Mouse (Mus musculus) hindbrain, embryonic 12.5 days (tissue): ENCODE data around the gene Uchl5. TPM values are rescaled to one million over a fixed set of nuclear protein-coding genes. Genes with fewer than 3 reads are reported as not detected.
A peak's percentile ranks its signal among the peaks of the same experiment; 100 is the strongest.

ENCODE experiments used
- ATAC-seq: fragments of 200-750 bp; cut with Nextera tagmentation; 2 replicates; pipeline ENCODE4 v1.8.0; 2017; ENCODE audit warnings: moderate TSS enrichment; ENCODE audit not compliant: low FRiP score
- H3K27ac ChIP-seq: fragments of 300-500 bp; sonication (generic); 2 replicates; pipeline ENCODE4 v1.5.1; 2016; ENCODE audit warnings: mild to moderate bottlenecking
- H3K27me3 ChIP-seq: fragments of 300-500 bp; sonication (generic); 2 replicates; pipeline ENCODE4 v1.6.1; 2016; ENCODE audit warnings: mild to moderate bottlenecking
- H3K36me3 ChIP-seq: fragments of 300-500 bp; sonication (generic); 2 replicates; pipeline ENCODE4 v1.6.1; 2016; ENCODE audit warnings: mild to moderate bottlenecking
- H3K4me1 ChIP-seq: fragments of 300-500 bp; sonication (generic); 2 replicates; pipeline ENCODE4 v1.6.1; 2016
- H3K4me2 ChIP-seq: fragments of 300-500 bp; sonication (generic); replicated peaks from 2 replicates; pipeline ENCODE4 v1.6.1; 2016; ENCODE audit warnings: mild to moderate bottlenecking
- H3K4me3 ChIP-seq: fragments of 300-500 bp; sonication (generic); 2 replicates; pipeline ENCODE4 v1.5.1; 2016; ENCODE audit warnings: mild to moderate bottlenecking
- H3K9ac ChIP-seq: fragments of 300-500 bp; sonication (generic); 2 replicates; pipeline ENCODE4 v1.6.1; 2016; ENCODE audit warnings: mild to moderate bottlenecking, moderate library complexity
- H3K9me3 ChIP-seq: fragments of 300-500 bp; sonication (generic); replicated peaks from 2 replicates; pipeline ENCODE4 v1.6.1; 2016; ENCODE audit warnings: mild to moderate bottlenecking
- WGBS: fragments of 180-500 bp; shearing (Covaris S2); methylation state at CpG from one replicate; pipeline ENCODE4 v1.1.7; 2016; 5-methylcytosine and 5-hydroxymethylcytosine counted together
- polyA plus RNA-seq: library from polyadenylated mRNA; unstranded; fragments of >200 nt; fragmentation: Nextera tagmentation; extraction: Ambion mirVana; gene quantifications from 2 replicates; pipeline ENCODE4 v1.2.1, GENCODE M21; 2016

The Uchl5 gene
- polyA plus RNA-seq, 1 experiment from 2014 or later: 72.9 TPM

DNA sequence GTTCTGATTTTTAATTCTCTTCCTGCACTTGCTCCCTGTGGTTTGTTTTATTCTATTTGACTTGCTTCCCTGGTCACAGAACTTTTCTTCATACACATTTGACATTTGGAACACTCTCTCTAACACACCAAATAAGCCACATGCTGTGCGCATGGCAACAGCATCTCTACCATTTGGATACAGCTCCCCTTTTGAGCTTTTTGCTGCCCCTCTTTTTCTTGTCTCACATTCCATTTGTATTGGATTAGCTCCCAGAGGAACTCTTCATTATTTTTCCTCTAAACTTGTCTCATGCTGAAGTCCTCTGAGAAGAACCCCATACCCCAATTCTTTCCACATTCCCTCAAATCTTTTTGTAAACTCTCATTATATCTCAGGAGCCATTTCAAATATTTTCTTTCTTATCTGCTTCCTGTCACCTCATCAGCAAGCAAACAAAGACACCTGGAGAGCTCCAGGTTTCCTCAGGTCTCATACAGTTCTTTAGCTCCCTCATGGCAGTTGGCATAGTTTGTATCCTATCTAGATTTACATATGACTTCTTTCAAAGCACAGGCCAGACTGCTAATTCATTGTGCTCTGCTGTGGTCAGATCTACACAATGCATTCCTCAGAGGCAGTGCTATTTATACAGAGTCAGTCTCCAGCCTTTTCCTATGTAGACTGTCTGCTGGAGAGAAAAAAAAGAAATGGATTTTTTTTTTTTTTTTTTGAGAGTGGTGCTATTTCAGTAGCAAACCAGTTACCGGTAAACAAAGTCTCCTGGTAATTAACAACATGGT, 43.2 kb downstream of the Uchl5 start:
- 0 out of 2 replicates have a peak, but pooled peaks cover 9% of the 10 kb centered on the region for H3K4me1 ChIP-seq
- H3K27me3 ChIP-seq: no peaks in the 10 kb centered on the region
- H3K36me3 ChIP-seq: no peaks in the 10 kb centered on the region
- no peak overlapping the region for H3K4me3 ChIP-seq
- H3K4me2 ChIP-seq: no peak overlapping the region
- H3K9me3 ChIP-seq: no peaks in the 10 kb centered on the region
- ATAC-seq: peak; percentile 89
- 40% methylated on average over 2 of the region's 2 CpGs for WGBS
- H3K9ac ChIP-seq: no peak overlapping the region
- H3K27ac ChIP-seq: peak overlapping the region; percentile 66

GRCm38 (mm10) chr1:143822677-143823076, 45.6 kb downstream of the Uchl5 start:
- no peak overlapping the region for H3K27ac ChIP-seq
- no peak overlapping the region for H3K4me3 ChIP-seq
- no peak overlapping the region for H3K4me2 ChIP-seq
- 92% methylated on average over 3 of the region's 3 CpGs for WGBS
- no peaks in the 10 kb centered on the region for H3K36me3 ChIP-seq
- no peak overlapping the region for H3K9ac ChIP-seq
- H3K4me1 ChIP-seq: 0 out of 2 replicates have a peak, but pooled peaks cover 9% of the 10 kb centered on the region
- ATAC-seq: no peak
- no peaks in the 10 kb centered on the region for H3K9me3 ChIP-seq
- no peaks in the 10 kb centered on the region for H3K27me3 ChIP-seq

DNA sequence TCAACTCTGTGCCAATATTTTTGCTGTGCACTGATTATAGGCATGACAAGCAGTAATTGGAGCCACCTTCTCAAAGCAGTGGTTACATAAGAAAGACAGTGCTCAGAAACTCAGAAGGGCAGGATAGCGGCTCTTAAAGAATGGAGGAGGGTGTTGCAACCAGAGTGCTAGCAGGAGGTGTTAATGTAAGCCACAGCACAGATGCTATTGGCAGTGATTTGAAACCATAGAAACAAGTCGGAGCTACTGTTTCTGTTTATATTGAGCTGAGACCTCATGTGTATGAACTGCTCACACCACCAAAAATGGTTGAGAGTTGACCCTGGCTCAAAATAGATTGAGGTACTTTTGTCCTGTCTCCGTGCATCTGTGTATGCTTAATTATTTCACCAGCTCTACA, 53.6 kb downstream of the Uchl5 start:
- no peaks in the 10 kb centered on the region for H3K36me3 ChIP-seq
- no peak overlapping the region for H3K4me3 ChIP-seq
- H3K4me1 ChIP-seq: no peaks in the 10 kb centered on the region
- H3K27me3 ChIP-seq: no peaks in the 10 kb centered on the region
- WGBS: 74% methylated on average over 3 of the region's 3 CpGs
- H3K27ac ChIP-seq: no peak overlapping the region
- H3K4me2 ChIP-seq: no peak overlapping the region
- no peak overlapping the region for H3K9ac ChIP-seq
- no peak for ATAC-seq
- H3K9me3 ChIP-seq: no peaks in the 10 kb centered on the region

DNA sequence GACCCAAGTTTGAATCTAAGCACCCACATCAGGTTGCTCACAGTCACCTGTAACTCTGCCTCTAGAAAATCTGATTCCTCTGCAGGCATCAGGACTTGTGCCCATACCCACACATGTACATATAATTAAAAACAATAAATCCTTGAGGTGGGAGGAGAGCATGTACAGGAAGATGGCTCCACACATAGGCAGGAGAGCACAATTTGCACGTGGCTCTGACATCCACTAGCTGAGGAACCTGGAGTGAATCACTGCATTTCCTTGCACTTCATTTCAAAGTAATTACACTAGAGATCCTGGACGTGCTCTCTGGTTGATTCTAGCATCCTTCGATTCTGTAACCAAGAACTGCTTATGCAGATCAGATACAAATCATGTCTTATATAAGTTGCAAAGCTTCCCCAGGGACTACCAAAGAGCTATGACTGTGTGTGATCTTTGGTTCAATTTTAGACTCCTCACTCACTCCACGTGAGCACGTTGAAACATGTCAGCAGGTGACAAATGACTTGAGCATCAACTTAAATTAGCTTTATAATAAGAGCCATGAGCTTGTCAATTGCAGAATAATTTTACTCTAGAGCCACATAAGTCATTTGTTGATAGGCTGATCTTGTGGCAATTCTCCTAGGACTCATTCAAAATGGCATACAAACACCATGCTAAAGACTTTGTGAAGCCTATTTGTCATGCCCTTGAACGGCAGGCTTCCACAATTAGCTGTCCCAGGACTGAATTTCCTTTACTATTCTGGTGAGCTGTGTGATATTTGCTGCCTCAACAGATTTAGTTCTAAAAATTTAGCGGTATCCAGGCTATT, 59.5 kb downstream of the Uchl5 start:
- 0 out of 2 replicates have a peak, but pooled peaks have one; percentile 50 for ATAC-seq
- Histone ChIP-seq H3K4me1 (peaks cover 5% of the 10 kb centered on the region; the same call in 1 of the 2 replicates), H3K36me3 (no peaks in the 10 kb centered on the region), H3K27me3 (no peaks in the 10 kb centered on the region), H3K9me3 (no peaks in the 10 kb centered on the region), H3K27ac (no peak overlapping the region), H3K4me2 (no peak overlapping the region), H3K9ac (no peak overlapping the region), H3K4me3 (no peak overlapping the region)
- WGBS: 43% methylated on average over 7 of the region's 7 CpGs

- ATAC-seq: no peak
- Histone ChIP-seq H3K9me3 (no peaks in the 10 kb centered on the region), H3K4me1 (peaks cover 5% of the 10 kb centered on the region; the same call in 1 of the 2 replicates), H3K4me2 (no peak overlapping the region), H3K9ac (no peak overlapping the region), H3K27ac (no peak overlapping the region), H3K27me3 (no peaks in the 10 kb centered on the region), H3K36me3 (no peaks in the 10 kb centered on the region), H3K4me3 (no peak overlapping the region)
- 92% methylated on average over 4 of the region's 4 CpGs for WGBS
These were observed 60.6 kb downstream of the Uchl5 start for GRCm38 (mm10) chr1:143837681-143838080.

DNA sequence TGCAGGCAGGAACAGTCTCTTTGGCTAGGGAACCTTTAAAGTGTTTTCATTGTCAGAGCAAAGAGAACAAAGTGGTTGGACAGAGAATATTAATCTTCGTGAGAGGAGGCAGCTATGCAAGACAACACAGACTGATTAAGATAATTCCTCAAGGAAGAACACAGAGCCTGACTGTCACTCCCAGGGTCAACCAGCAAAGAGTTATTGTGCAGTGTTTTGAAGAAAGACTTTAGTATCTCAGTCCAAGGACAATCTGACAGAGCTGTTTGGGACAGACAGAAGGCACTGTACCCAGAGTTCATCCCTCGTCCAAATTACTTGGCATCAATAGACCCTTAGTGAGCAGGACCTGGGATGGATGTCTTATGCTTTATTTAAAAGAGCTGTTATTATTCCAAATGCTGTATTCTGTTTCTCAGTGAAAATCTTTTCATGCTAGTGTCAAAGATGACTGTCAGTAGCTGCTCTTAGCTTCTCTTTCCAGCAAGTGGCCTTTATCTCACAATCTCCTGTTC, 61.9 kb downstream of the Uchl5 start:
- H3K9me3 ChIP-seq: no peaks in the 10 kb centered on the region
- H3K9ac ChIP-seq: no peak overlapping the region
- no peak overlapping the region for H3K4me2 ChIP-seq
- H3K4me3 ChIP-seq: no peak overlapping the region
- H3K27me3 ChIP-seq: no peaks in the 10 kb centered on the region
- H3K4me1 ChIP-seq: peaks cover 5% of the 10 kb centered on the region; the same call in 1 of the 2 replicates
- WGBS: 55% methylated on average over 2 of the region's 2 CpGs
- H3K27ac ChIP-seq: no peak overlapping the region
- ATAC-seq: no peak
- no peaks in the 10 kb centered on the region for H3K36me3 ChIP-seq

DNA sequence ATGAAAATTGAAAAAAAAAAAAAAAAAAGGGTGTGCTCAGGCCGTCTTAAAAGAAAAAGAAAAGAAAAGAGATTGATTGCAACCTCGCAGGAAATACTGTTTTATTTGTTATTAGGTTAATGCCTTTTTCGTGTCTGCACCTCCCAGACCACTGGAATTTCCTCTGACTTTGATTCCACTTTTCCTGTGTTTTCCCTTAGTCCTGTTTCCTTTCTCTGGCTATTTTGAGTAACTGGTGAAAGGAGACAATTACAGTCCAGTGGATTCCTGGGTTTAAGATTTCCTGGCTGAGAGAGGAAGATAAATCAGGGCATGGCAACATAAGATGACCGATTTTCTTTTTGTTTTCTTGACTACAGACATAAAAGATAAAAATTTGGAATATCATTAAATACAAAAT, 75.3 kb downstream of the Uchl5 start:
- whole genome bisulfite sequencing: 66% methylated on average over 4 of the region's 4 CpGs

DNA sequence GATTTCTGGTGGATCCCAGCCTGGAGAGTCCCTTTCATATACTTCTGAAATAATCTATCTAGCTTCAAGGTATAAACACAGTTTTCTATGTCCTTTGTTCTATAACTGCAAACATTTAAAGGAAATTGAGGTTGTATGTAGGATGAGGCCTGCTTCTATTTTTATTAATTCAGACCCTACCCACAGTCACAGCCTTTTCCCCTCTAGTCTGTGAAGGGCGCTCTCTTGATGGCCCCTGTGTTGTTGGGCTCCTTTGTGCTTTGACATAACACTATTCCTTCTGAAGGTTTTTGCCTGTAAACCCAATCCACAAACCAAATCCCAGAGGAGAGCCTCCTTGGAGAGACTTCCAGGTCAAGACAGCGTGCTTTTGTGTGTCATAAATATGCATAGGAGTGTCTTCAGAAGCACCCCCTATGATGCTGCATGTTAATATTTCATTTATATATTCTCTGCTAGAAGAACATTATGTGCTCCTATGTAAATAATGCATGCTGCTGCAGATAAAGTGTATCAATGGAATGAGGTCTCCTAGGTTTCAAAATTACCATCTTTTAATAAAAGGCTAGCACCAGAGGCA, 75.8 kb downstream of the Uchl5 start:
- Histone ChIP-seq H3K4me1 (0 out of 2 replicates have a peak, but pooled peaks cover 4% of the 10 kb centered on the region), H3K36me3 (no peaks in the 10 kb centered on the region), H3K4me2 (no peak overlapping the region), H3K27ac (peak overlapping the region; percentile 48), H3K9ac (no peak overlapping the region), H3K27me3 (no peaks in the 10 kb centered on the region), H3K4me3 (no peak overlapping the region), H3K9me3 (no peaks in the 10 kb centered on the region)
- ATAC-seq: peak; percentile 43; the same call in 1 of the 2 replicates
- WGBS: 52% methylated on average over 2 of the region's 2 CpGs

More for the DNA sequence above, 75.3 kb downstream of the Uchl5 start:
- Histone ChIP-seq H3K9ac (no peak overlapping the region), H3K4me2 (no peak overlapping the region), H3K27ac (no peak overlapping the region), H3K4me1 (0 out of 2 replicates have a peak, but pooled peaks cover 4% of the 10 kb centered on the region), H3K9me3 (no peaks in the 10 kb centered on the region), H3K36me3 (no peaks in the 10 kb centered on the region), H3K4me3 (no peak overlapping the region), H3K27me3 (no peaks in the 10 kb centered on the region)
- ATAC-seq: no peak

- 0 out of 2 replicates have a peak, but pooled peaks have one; percentile 26 for ATAC-seq
- WGBS: 79% methylated on average over 8 of the region's 8 CpGs
These were observed 76.6 kb downstream of the Uchl5 start for GRCm38 (mm10) chr1:143853691-143854115.

DNA sequence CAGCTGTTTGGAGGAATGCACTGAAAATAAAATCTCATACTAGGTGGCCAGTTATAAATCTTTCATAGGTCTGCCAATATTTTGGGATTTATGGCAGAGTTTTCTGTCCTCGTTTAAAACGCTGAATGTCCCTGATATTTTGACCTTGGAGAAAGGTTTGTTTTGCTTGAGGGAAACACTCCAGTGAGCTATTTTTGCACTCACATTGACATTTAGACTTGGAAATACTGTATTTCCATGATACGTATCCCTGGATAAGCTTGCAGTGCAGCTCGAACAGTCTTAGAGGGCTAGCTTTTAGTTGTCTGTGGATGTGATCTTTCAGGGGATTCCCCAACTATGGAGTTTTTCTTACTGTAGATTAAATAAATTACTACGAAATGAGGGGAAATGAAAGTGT, 78.6 kb downstream of the Uchl5 start:
- H3K4me3 ChIP-seq: no peak overlapping the region
- WGBS: 80% methylated on average over 5 of the region's 5 CpGs
- 0 out of 2 replicates have a peak, but pooled peaks cover 4% of the 10 kb centered on the region for H3K4me1 ChIP-seq
- no peak overlapping the region for H3K9ac ChIP-seq
- no peak overlapping the region for H3K4me2 ChIP-seq
- no peaks in the 10 kb centered on the region for H3K9me3 ChIP-seq
- ATAC-seq: no peak
- H3K27me3 ChIP-seq: no peaks in the 10 kb centered on the region
- H3K27ac ChIP-seq: no peak overlapping the region
- no peaks in the 10 kb centered on the region for H3K36me3 ChIP-seq

More at GRCm38 (mm10) chr1:143853691-143854115, 76.6 kb downstream of the Uchl5 start:
- H3K4me3 ChIP-seq: no peak overlapping the region
- no peaks in the 10 kb centered on the region for H3K9me3 ChIP-seq
- H3K4me1 ChIP-seq: 0 out of 2 replicates have a peak, but pooled peaks cover 4% of the 10 kb centered on the region
- H3K27me3 ChIP-seq: no peaks in the 10 kb centered on the region
- no peak overlapping the region for H3K9ac ChIP-seq
- no peak overlapping the region for H3K4me2 ChIP-seq
- H3K36me3 ChIP-seq: no peaks in the 10 kb centered on the region
- no peak overlapping the region for H3K27ac ChIP-seq
